Mouse (Mus musculus): ENCODE results near the gene Adgb. TPM values are rescaled to one million over a fixed set of nuclear protein-coding genes. Genes with fewer than 3 reads are reported as not detected.

Gene Adgb
- polyA plus RNA-seq, 1 experiment from 2014 or later, result 0.15 TPM

GRCm38 (mm10) chr10:10320364-10321083 is 151.6 kb downstream of the Adgb start:
- ATAC-seq (peak; percentile 56), DNase-seq (ENCODE audit: low spot score) (peak; percentile 24)
- WGBS, result 29% methylated on average over 10 of the region's 10 CpGs
- Histone ChIP-seq H3K36me3 (ENCODE audit: control insufficient read depth, insufficient read depth, low read length) (no peaks in the 10 kb centered on the region), H3K4me2 (ENCODE audit: low read length) (peak overlapping the region; percentile 43), H3K9me3 (replicated peaks; ENCODE audit: control insufficient read depth, low read length) (no peaks in the 10 kb centered on the region), H3K4me1 (ENCODE audit: control insufficient read depth, insufficient read depth, low read length) (peaks cover 5% of the 10 kb centered on the region), H3K9ac (ENCODE audit: low read length) (0 out of 2 replicates have a peak overlapping the region, but pooled peaks have one; percentile 17), H3K27me3 (replicated peaks; ENCODE audit: control insufficient read depth, insufficient read depth, low read length) (no peaks in the 10 kb centered on the region), H3K4me3 (ENCODE audit: low read depth, low read length) (peak overlapping the region; percentile 11; the same call in 1 of the 2 replicates), H3K27ac (ENCODE audit: low read depth, low read length) (no peak overlapping the region)

- Histone ChIP-seq H3K4me2 (ENCODE audit: low read length) (no peak overlapping the region), H3K4me1 (ENCODE audit: control insufficient read depth, insufficient read depth, low read length) (peaks cover 5% of the 10 kb centered on the region), H3K36me3 (ENCODE audit: control insufficient read depth, insufficient read depth, low read length) (no peaks in the 10 kb centered on the region), H3K27ac (ENCODE audit: low read depth, low read length) (no peak overlapping the region), H3K4me3 (ENCODE audit: low read depth, low read length) (no peak overlapping the region), H3K27me3 (replicated peaks; ENCODE audit: control insufficient read depth, insufficient read depth, low read length) (no peaks in the 10 kb centered on the region), H3K9ac (ENCODE audit: low read length) (no peak overlapping the region), H3K9me3 (replicated peaks; ENCODE audit: control insufficient read depth, low read length) (no peaks in the 10 kb centered on the region)
- no peak for ATAC-seq
- 72% methylated on average over 3 of the region's 3 CpGs for WGBS
- no peak for DNase-seq (ENCODE audit: low spot score)
Observed at GRCm38 (mm10) chr10:10318086-10318485, 154.0 kb downstream of the Adgb start.

- H3K9me3 ChIP-seq (replicated peaks; ENCODE audit: control insufficient read depth, low read length), result no peaks in the 10 kb centered on the region
- no peaks in the 10 kb centered on the region for H3K27me3 ChIP-seq (replicated peaks; ENCODE audit: control insufficient read depth, insufficient read depth, low read length)
- no peaks in the 10 kb centered on the region for H3K36me3 ChIP-seq (ENCODE audit: control insufficient read depth, insufficient read depth, low read length)
- WGBS, result 81% methylated on average over 2 of the region's 2 CpGs
- no peak overlapping the region for H3K4me2 ChIP-seq (ENCODE audit: low read length)
- no peak overlapping the region for H3K9ac ChIP-seq (ENCODE audit: low read length)
- H3K4me1 ChIP-seq (ENCODE audit: control insufficient read depth, insufficient read depth, low read length), result peaks cover 4% of the 10 kb centered on the region
- no peak overlapping the region for H3K4me3 ChIP-seq (ENCODE audit: low read depth, low read length)
- DNase-seq (ENCODE audit: low spot score), result no peak
- no peak for ATAC-seq
- no peak overlapping the region for H3K27ac ChIP-seq (ENCODE audit: low read depth, low read length)
Observed at GRCm38 (mm10) chr10:10315631-10316030, 156.5 kb downstream of the Adgb start.

GRCm38 (mm10) chr10:10314521-10314920 is 157.6 kb downstream of the Adgb start:
- ATAC-seq (no peak), DNase-seq (ENCODE audit: low spot score) (no peak)
- no peak overlapping the region for H3K4me2 ChIP-seq (ENCODE audit: low read length)
- H3K9ac ChIP-seq (ENCODE audit: low read length), result no peak overlapping the region
- no peak overlapping the region for H3K27ac ChIP-seq (ENCODE audit: low read depth, low read length)
- H3K27me3 ChIP-seq (replicated peaks; ENCODE audit: control insufficient read depth, insufficient read depth, low read length), result no peaks in the 10 kb centered on the region
- no peaks in the 10 kb centered on the region for H3K9me3 ChIP-seq (replicated peaks; ENCODE audit: control insufficient read depth, low read length)
- 77% methylated on average over 5 of the region's 5 CpGs for whole genome bisulfite sequencing
- no peaks in the 10 kb centered on the region for H3K36me3 ChIP-seq (ENCODE audit: control insufficient read depth, insufficient read depth, low read length)
- no peaks in the 10 kb centered on the region for H3K4me1 ChIP-seq (ENCODE audit: control insufficient read depth, insufficient read depth, low read length)
- no peak overlapping the region for H3K4me3 ChIP-seq (ENCODE audit: low read depth, low read length)

GRCm38 (mm10) chr10:10309877-10310426 is 162.2 kb downstream of the Adgb start:
- H3K9ac ChIP-seq (ENCODE audit: low read length), result no peak overlapping the region
- no peaks in the 10 kb centered on the region for H3K9me3 ChIP-seq (replicated peaks; ENCODE audit: control insufficient read depth, low read length)
- DNase-seq (ENCODE audit: low spot score) (no peak), ATAC-seq (no peak)
- H3K4me3 ChIP-seq (ENCODE audit: low read depth, low read length), result no peak overlapping the region
- no peak overlapping the region for H3K27ac ChIP-seq (ENCODE audit: low read depth, low read length)
- no peaks in the 10 kb centered on the region for H3K27me3 ChIP-seq (replicated peaks; ENCODE audit: control insufficient read depth, insufficient read depth, low read length)
- 83% methylated on average over 8 of the region's 8 CpGs for WGBS
- H3K36me3 ChIP-seq (ENCODE audit: control insufficient read depth, insufficient read depth, low read length), result no peaks in the 10 kb centered on the region
- no peak overlapping the region for H3K4me2 ChIP-seq (ENCODE audit: low read length)
- H3K4me1 ChIP-seq (ENCODE audit: control insufficient read depth, insufficient read depth, low read length), result no peaks in the 10 kb centered on the region

- ATAC-seq, result no peak
- no peak overlapping the region for H3K9ac ChIP-seq (ENCODE audit: low read length)
- no peak overlapping the region for H3K4me2 ChIP-seq (ENCODE audit: low read length)
- DNase-seq (ENCODE audit: low spot score), result no peak
- 76% methylated on average over 4 of the region's 4 CpGs for WGBS
- H3K36me3 ChIP-seq (ENCODE audit: control insufficient read depth, insufficient read depth, low read length), result no peaks in the 10 kb centered on the region
- no peaks in the 10 kb centered on the region for H3K9me3 ChIP-seq (replicated peaks; ENCODE audit: control insufficient read depth, low read length)
- no peaks in the 10 kb centered on the region for H3K4me1 ChIP-seq (ENCODE audit: control insufficient read depth, insufficient read depth, low read length)
- H3K4me3 ChIP-seq (ENCODE audit: low read depth, low read length), result no peak overlapping the region
- H3K27ac ChIP-seq (ENCODE audit: low read depth, low read length), result no peak overlapping the region
- H3K27me3 ChIP-seq (replicated peaks; ENCODE audit: control insufficient read depth, insufficient read depth, low read length), result no peaks in the 10 kb centered on the region
Observed at GRCm38 (mm10) chr10:10309056-10309455, 163.1 kb downstream of the Adgb start.

- DNase-seq (ENCODE audit: low spot score), result no peak
- 91% methylated on average over 5 of the region's 5 CpGs for WGBS
Observed at GRCm38 (mm10) chr10:10307384-10307783, 164.7 kb downstream of the Adgb start.

GRCm38 (mm10) chr10:10304370-10304769 is 167.8 kb downstream of the Adgb start:
- Histone ChIP-seq H3K4me1 (ENCODE audit: control insufficient read depth, insufficient read depth, low read length) (no peaks in the 10 kb centered on the region), H3K9ac (ENCODE audit: low read length) (no peak overlapping the region), H3K27ac (ENCODE audit: low read depth, low read length) (no peak overlapping the region), H3K27me3 (replicated peaks; ENCODE audit: control insufficient read depth, insufficient read depth, low read length) (no peaks in the 10 kb centered on the region), H3K4me2 (ENCODE audit: low read length) (no peak overlapping the region), H3K4me3 (ENCODE audit: low read depth, low read length) (no peak overlapping the region), H3K36me3 (ENCODE audit: control insufficient read depth, insufficient read depth, low read length) (no peaks in the 10 kb centered on the region), H3K9me3 (replicated peaks; ENCODE audit: control insufficient read depth, low read length) (no peaks in the 10 kb centered on the region)
- ATAC-seq (no peak), DNase-seq (ENCODE audit: low spot score) (no peak)
- WGBS, result 69% methylated on average over 4 of the region's 4 CpGs

More at GRCm38 (mm10) chr10:10307384-10307783, 164.7 kb downstream of the Adgb start:
- Histone ChIP-seq H3K4me2 (ENCODE audit: low read length) (no peak overlapping the region), H3K4me3 (ENCODE audit: low read depth, low read length) (no peak overlapping the region), H3K9ac (ENCODE audit: low read length) (no peak overlapping the region), H3K27ac (ENCODE audit: low read depth, low read length) (no peak overlapping the region), H3K4me1 (ENCODE audit: control insufficient read depth, insufficient read depth, low read length) (no peaks in the 10 kb centered on the region), H3K9me3 (replicated peaks; ENCODE audit: control insufficient read depth, low read length) (no peaks in the 10 kb centered on the region), H3K27me3 (replicated peaks; ENCODE audit: control insufficient read depth, insufficient read depth, low read length) (no peaks in the 10 kb centered on the region), H3K36me3 (ENCODE audit: control insufficient read depth, insufficient read depth, low read length) (no peaks in the 10 kb centered on the region)
- ATAC-seq, result no peak

GRCm38 (mm10) chr10:10301692-10302091 is 170.4 kb downstream of the Adgb start:
- no peak overlapping the region for H3K4me3 ChIP-seq (ENCODE audit: low read depth, low read length)
- H3K9me3 ChIP-seq (replicated peaks; ENCODE audit: control insufficient read depth, low read length), result no peaks in the 10 kb centered on the region
- no peak overlapping the region for H3K27ac ChIP-seq (ENCODE audit: low read depth, low read length)
- no peaks in the 10 kb centered on the region for H3K27me3 ChIP-seq (replicated peaks; ENCODE audit: control insufficient read depth, insufficient read depth, low read length)
- no peak overlapping the region for H3K4me2 ChIP-seq (ENCODE audit: low read length)
- no peaks in the 10 kb centered on the region for H3K4me1 ChIP-seq (ENCODE audit: control insufficient read depth, insufficient read depth, low read length)
- no peaks in the 10 kb centered on the region for H3K36me3 ChIP-seq (ENCODE audit: control insufficient read depth, insufficient read depth, low read length)
- no peak overlapping the region for H3K9ac ChIP-seq (ENCODE audit: low read length)
- ATAC-seq (no peak), DNase-seq (ENCODE audit: low spot score) (no peak)
- 7% methylated on average over 4 of the region's 4 CpGs for WGBS
